Mouse (Mus musculus) hindbrain, embryonic 16.5 days (tissue): Measurements from ENCODE around the gene Vps25. TPM values are rescaled to one million over a fixed set of nuclear protein-coding genes. Genes with fewer than 3 reads are reported as not detected.

ENCODE experiments used
- ATAC-seq: fragments of 200-750 bp; cut with Nextera tagmentation; 2 replicates; pipeline ENCODE4 v1.8.0; 2017; ENCODE audit warnings: moderate TSS enrichment, moderate library complexity
- H3K27ac ChIP-seq: fragments of 300-500 bp; sonication (generic); 2 replicates; pipeline ENCODE4 v1.5.1; 2014; ENCODE audit warnings: low read depth, mild to moderate bottlenecking, control low read depth, low read length, moderate library complexity
- H3K27me3 ChIP-seq: fragments of 300-500 bp; sonication (generic); replicated peaks from 2 replicates; pipeline ENCODE4 v1.6.1; 2014; ENCODE audit warnings: low read length; ENCODE audit not compliant: control insufficient read depth, insufficient read depth
- H3K36me3 ChIP-seq: fragments of 300-500 bp; sonication (generic); 2 replicates; pipeline ENCODE4 v1.6.1; 2014; ENCODE audit warnings: mild to moderate bottlenecking, low read length, moderate library complexity, mixed read lengths; ENCODE audit not compliant: control insufficient read depth, insufficient read depth
- H3K4me1 ChIP-seq: fragments of 300-500 bp; sonication (generic); 2 replicates; pipeline ENCODE4 v1.6.1; 2014; ENCODE audit warnings: low read depth, low read length; ENCODE audit not compliant: control insufficient read depth, insufficient read depth
- H3K4me2 ChIP-seq: fragments of 300-500 bp; sonication (generic); 2 replicates; pipeline ENCODE4 v1.6.1; 2014; ENCODE audit warnings: mild to moderate bottlenecking, low read length, control low read depth, moderate library complexity
- H3K4me3 ChIP-seq: fragments of 300-500 bp; sonication (generic); 2 replicates; pipeline ENCODE4 v1.5.1; 2014; ENCODE audit warnings: mild to moderate bottlenecking, low read length, control low read depth, moderate library complexity
- H3K9ac ChIP-seq: fragments of 300-500 bp; sonication (generic); 2 replicates; pipeline ENCODE4 v1.6.1; 2014; ENCODE audit warnings: low read depth, mild to moderate bottlenecking, control low read depth, low read length, moderate library complexity
- H3K9me3 ChIP-seq: fragments of 300-500 bp; sonication (generic); 2 replicates; pipeline ENCODE4 v1.6.1; 2014; ENCODE audit warnings: mild to moderate bottlenecking, low read length, moderate library complexity; ENCODE audit not compliant: control insufficient read depth
- WGBS: fragments of 180-500 bp; shearing (Covaris S2); extraction: QIAGEN DNeasy Blood & Tissue Kit; methylation state at CpG from one replicate; pipeline ENCODE4 v1.1.7; 2014; 5-methylcytosine and 5-hydroxymethylcytosine counted together
- polyA plus RNA-seq: library from polyadenylated mRNA; unstranded; fragments of >200 nt; fragmentation: Nextera tagmentation; extraction: Ambion mirVana; gene quantifications from 2 replicates; pipeline ENCODE4 v1.2.1, GENCODE M21; 2015

The Vps25 gene
- polyA plus RNA-seq, 1 experiment from 2014 or later: 131 TPM

DNA sequence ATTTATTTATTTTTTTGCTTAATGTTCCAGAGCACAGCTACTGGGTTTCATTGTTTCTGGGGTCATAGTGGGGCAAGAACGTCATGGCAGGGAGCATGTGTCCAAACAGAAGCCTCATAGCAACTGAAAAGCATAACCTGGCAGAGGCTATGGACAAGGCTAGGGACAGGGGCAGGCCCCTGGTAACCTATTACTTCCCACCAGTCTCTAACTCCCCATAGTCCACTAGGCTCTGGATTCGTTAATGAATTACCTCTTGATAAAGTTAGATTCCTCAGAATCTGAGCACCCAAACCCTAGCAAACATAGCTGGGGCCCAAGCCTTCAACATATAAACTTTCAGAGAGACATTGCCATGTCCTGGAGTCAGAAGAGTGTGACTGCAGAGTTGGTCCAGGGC is 2.5 kb upstream of the Vps25 start:
- H3K36me3 ChIP-seq: no peaks in the 10 kb centered on the region
- WGBS: 73% methylated on average over 2 of the region's 2 CpGs
- no peak overlapping the region for H3K4me2 ChIP-seq
- H3K4me3 ChIP-seq: no peak overlapping the region
- no peaks in the 10 kb centered on the region for H3K9me3 ChIP-seq
- no peak overlapping the region for H3K9ac ChIP-seq
- no peak overlapping the region for H3K27ac ChIP-seq
- peaks cover 16% of the 10 kb centered on the region for H3K4me1 ChIP-seq
- peaks cover 11% of the 10 kb centered on the region for H3K27me3 ChIP-seq
- ATAC-seq: no peak

- Histone ChIP-seq H3K27me3 (no peaks in the 10 kb centered on the region; the same call in 1 of the 2 replicates), H3K4me3 (peak overlapping the region; percentile 65)
- 15% methylated on average over 7 of the region's 7 CpGs for WGBS
Observed at GRCm38 (mm10) chr11:101252941-101253340, 566 bp upstream of the Vps25 start.

DNA sequence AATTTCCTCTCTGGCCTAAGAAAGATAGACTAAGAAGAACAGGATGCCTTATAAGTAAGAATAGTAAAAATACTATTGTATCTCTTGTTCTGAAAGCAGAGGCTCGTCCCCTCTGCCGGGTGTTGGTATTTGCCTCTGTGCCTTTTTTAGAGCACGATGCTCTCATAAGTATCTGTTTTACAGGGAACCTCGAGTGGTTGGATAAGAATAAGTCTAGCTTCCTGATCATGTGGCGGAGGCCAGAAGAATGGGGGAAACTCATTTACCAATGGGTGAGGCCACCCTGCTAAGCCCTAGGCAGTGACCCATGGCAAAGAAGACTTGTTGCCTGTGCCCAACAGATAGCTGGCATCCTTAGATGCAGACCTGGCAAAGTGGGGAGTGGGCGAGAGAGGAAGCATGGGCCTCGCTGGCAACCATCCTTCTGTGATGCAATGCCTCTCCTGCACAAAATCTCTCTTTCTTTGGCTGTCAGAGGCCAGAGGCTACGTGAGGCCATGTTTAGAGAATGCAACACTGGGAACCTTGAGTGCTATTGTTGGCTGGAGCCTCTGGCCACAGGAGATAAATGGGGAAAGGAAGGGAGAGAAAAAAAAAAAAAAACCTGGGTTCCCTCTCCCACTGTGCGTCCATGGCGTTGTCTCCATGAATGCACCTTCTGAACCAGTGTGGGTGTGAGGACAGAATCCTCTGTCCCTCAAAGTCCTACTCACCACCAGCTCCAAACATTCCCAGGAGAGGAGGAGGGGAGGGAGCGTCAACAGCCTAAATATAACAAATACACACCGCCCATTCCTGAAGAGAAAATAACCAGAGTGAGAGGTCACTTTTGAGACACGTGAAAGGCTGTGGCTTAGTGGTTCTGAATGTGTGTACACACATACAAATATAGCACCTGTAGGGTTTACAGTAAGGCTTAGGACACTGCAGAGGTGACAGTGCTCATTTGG is 2.6 kb downstream of the Vps25 start:
- Histone ChIP-seq H3K4me1 (peaks cover 32% of the 10 kb centered on the region), H3K9me3 (no peaks in the 10 kb centered on the region), H3K4me2 (no peak overlapping the region), H3K27me3 (peaks cover 9% of the 10 kb centered on the region), H3K36me3 (peaks cover 4% of the 10 kb centered on the region; the same call in 1 of the 2 replicates), H3K9ac (no peak overlapping the region), H3K27ac (no peak overlapping the region), H3K4me3 (no peak overlapping the region)
- WGBS: 91% methylated on average over 13 of the region's 13 CpGs
- no peak for ATAC-seq

More at GRCm38 (mm10) chr11:101252941-101253340, 566 bp upstream of the Vps25 start:
- Histone ChIP-seq H3K4me2 (peak overlapping the region; percentile 92), H3K27ac (peak overlapping the region; percentile 72; the same call in 1 of the 2 replicates), H3K36me3 (no peaks in the 10 kb centered on the region), H3K4me1 (peaks cover 13% of the 10 kb centered on the region), H3K9me3 (no peaks in the 10 kb centered on the region), H3K9ac (peak overlapping the region; percentile 92)
- no peak for ATAC-seq

GRCm38 (mm10) chr11:101259261-101259712 is 5.8 kb downstream of the Vps25 start:
- ATAC-seq: no peak
- peaks cover 26% of the 10 kb centered on the region for H3K4me1 ChIP-seq
- no peak overlapping the region; the same call in 1 of the 2 replicates for H3K27ac ChIP-seq
- peaks cover 4% of the 10 kb centered on the region; the same call in 1 of the 2 replicates for H3K36me3 ChIP-seq
- H3K9ac ChIP-seq: 0 out of 2 replicates have a peak overlapping the region, but pooled peaks have one; percentile 7
- no peaks in the 10 kb centered on the region for H3K9me3 ChIP-seq
- 37% methylated on average over 6 of the region's 6 CpGs for WGBS
- no peak overlapping the region for H3K4me3 ChIP-seq
- peaks cover 25% of the 10 kb centered on the region for H3K27me3 ChIP-seq
- H3K4me2 ChIP-seq: no peak overlapping the region

- ATAC-seq: peak; percentile 79
- peaks cover 4% of the 10 kb centered on the region; the same call in 1 of the 2 replicates for H3K36me3 ChIP-seq
- peak within 1 kb of the TSS; percentile 20; the same call in 1 of the 2 replicates for H3K27ac ChIP-seq
- peak within 1 kb of the TSS; percentile 70 for H3K9ac ChIP-seq
- peaks cover 31% of the 10 kb centered on the region for H3K27me3 ChIP-seq
- peak within 1 kb of the TSS; percentile 52 for H3K4me3 ChIP-seq
- peak within 1 kb of the TSS; percentile 96 for H3K4me2 ChIP-seq
- WGBS: 0% methylated on average over 32 of the region's 43 CpGs
- H3K9me3 ChIP-seq: no peaks in the 10 kb centered on the region
- H3K4me1 ChIP-seq: peaks cover 27% of the 10 kb centered on the region
Observed at GRCm38 (mm10) chr11:101259948-101260825, 6.7 kb downstream of the Vps25 start, which contains the start of gene Wnk4. Gene Wnk4 (plus strand): TSS chr11:101260567.

DNA sequence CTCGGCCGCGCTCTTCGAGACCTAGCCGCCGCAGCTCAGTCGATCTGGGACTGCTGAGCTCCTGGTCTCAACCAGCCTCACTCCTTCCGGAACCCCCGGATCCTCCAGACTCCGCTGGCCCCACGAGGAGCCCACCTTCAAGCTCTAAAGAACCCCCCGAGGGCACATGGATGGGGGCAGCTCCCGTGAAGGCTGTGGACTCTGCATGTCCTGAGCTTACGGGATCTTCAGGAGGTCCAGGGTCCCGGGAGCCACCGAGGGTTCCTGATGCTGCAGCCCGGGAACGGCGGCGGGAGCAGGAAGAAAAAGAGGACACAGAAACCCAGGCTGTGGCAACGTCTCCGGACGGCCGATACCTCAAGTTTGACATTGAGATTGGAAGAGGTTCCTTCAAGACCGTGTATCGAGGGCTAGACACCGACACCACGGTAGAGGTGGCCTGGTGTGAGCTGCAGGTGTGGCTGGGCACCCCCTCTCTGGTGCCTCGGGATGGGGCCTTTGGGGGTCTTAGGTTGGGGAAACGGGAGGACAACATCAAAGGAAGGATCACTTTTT is 7.4 kb downstream of the Vps25 start:
- H3K4me3 ChIP-seq: peak overlapping the region; percentile 52
- no peaks in the 10 kb centered on the region for H3K9me3 ChIP-seq
- peak overlapping the region; percentile 96 for H3K4me2 ChIP-seq
- no peak overlapping the region for H3K27ac ChIP-seq
- WGBS: under 1% methylated on average over 30 of the region's 30 CpGs
- peaks cover 4% of the 10 kb centered on the region; the same call in 1 of the 2 replicates for H3K36me3 ChIP-seq
- peak overlapping the region; percentile 70 for H3K9ac ChIP-seq
- H3K4me1 ChIP-seq: peaks cover 30% of the 10 kb centered on the region
- ATAC-seq: peak; percentile 15; the same call in 1 of the 2 replicates
- peaks cover 34% of the 10 kb centered on the region for H3K27me3 ChIP-seq

GRCm38 (mm10) chr11:101262272-101262967 is 8.9 kb downstream of the Vps25 start:
- no peak overlapping the region for H3K4me3 ChIP-seq
- H3K36me3 ChIP-seq: peaks cover 4% of the 10 kb centered on the region; the same call in 1 of the 2 replicates
- H3K27ac ChIP-seq: no peak overlapping the region
- no peak for ATAC-seq
- H3K27me3 ChIP-seq: peaks cover 40% of the 10 kb centered on the region
- no peaks in the 10 kb centered on the region for H3K9me3 ChIP-seq
- no peak overlapping the region for H3K9ac ChIP-seq
- peaks cover 30% of the 10 kb centered on the region for H3K4me1 ChIP-seq
- 3% methylated on average over 24 of the region's 24 CpGs for WGBS
- H3K4me2 ChIP-seq: peak overlapping the region; percentile 20
